Mouse (Mus musculus): ENCODE data around the gene M1ap.

Gene M1ap

GRCm38 (mm10) chr6:83078324-83078858 lies 131.7 kb downstream of the M1ap start:
- peak; percentile 100 for DNase-seq
